Mouse (Mus musculus): ENCODE measurements at regions not wholly inside any gene's neighbourhood (a gene's known extent, or its start where the extent isn't known, plus 50 kb on each side); places are given as distances from the start of the nearest gene placed in this dataset.

DNA sequence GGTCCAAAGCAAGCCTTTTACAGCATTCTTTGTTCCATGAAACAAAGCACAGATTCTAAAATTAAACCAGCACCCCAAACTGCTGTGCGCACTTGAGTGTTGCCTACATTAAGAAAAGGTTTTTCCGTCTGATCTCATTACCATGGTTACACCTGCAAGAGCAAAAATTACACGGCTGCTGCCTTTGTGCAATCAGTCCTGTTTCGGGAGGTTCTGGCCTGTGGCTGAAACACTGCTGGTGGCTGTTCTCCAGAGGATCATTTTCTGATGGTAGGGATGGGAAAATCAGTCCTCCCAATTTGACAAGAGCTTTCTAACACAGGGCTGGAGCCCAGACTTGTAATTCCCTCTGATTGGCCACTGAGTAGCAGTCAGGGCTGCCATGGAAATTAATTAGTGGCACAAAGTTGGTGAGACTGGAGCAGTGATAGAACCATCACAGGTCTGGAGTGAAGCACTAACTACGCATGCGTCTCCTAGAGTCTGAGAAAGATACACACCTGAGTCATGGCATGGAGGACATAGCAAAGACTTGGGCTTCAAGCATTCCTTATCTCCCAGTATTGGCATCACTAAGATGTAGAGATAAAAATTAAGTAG is 114.8 kb upstream of the Fam49a start:
- 69% methylated on average over 6 of the region's 6 CpGs for WGBS (ENCODE audit: insufficient replicate concordance)
- no peak for ATAC-seq (ENCODE audit: low read depth)
- Histone ChIP-seq H3K4me1 (ENCODE audit: control insufficient read depth, low read depth, low read length) (no peaks in the 10 kb centered on the region), H3K4me3 (ENCODE audit: low read depth, low read length) (no peak overlapping the region), H3K27ac (ENCODE audit: low read length) (no peak overlapping the region), H3K4me2 (ENCODE audit: low read depth, low read length) (no peak overlapping the region), H3K9ac (ENCODE audit: low read depth, low read length) (no peak overlapping the region), H3K27me3 (ENCODE audit: control insufficient read depth, insufficient read depth, low read depth, low read length) (no peaks in the 10 kb centered on the region), H3K36me3 (ENCODE audit: control insufficient read depth, insufficient read depth) (no peaks in the 10 kb centered on the region), H3K9me3 (replicated peaks; ENCODE audit: control insufficient read depth, low read length) (no peaks in the 10 kb centered on the region)

DNA sequence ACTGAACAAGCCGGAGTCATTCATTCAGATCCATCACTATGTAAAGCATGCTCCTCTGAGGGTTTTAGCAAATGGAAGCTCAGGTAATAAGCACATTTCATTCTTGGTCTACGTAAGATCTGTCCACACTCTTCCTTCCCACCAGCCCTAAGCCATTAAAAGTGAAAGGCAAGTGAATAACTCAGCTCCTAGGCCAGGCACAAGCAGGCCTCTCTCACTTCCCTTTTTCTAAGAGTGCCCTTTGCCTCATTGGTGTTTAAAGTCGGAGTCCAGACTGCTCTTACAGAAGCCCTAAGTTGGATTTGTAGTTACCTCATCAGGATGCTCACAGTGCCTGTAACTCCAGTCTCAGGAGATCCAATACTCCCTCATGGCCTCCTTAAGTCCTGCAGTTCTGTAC is 114.1 kb upstream of the Fam49a start:
- Histone ChIP-seq H3K36me3 (ENCODE audit: control insufficient read depth, insufficient read depth) (no peaks in the 10 kb centered on the region), H3K4me3 (ENCODE audit: low read depth, low read length) (no peak overlapping the region), H3K9ac (ENCODE audit: low read depth, low read length) (no peak overlapping the region), H3K4me1 (ENCODE audit: control insufficient read depth, low read depth, low read length) (no peaks in the 10 kb centered on the region), H3K9me3 (replicated peaks; ENCODE audit: control insufficient read depth, low read length) (no peaks in the 10 kb centered on the region), H3K27me3 (ENCODE audit: control insufficient read depth, insufficient read depth, low read depth, low read length) (no peaks in the 10 kb centered on the region), H3K27ac (ENCODE audit: low read length) (no peak overlapping the region), H3K4me2 (ENCODE audit: low read depth, low read length) (no peak overlapping the region)
- no peak for ATAC-seq (ENCODE audit: low read depth)
- WGBS (ENCODE audit: insufficient replicate concordance), result 38% methylated on average over 3 of the region's 3 CpGs

DNA sequence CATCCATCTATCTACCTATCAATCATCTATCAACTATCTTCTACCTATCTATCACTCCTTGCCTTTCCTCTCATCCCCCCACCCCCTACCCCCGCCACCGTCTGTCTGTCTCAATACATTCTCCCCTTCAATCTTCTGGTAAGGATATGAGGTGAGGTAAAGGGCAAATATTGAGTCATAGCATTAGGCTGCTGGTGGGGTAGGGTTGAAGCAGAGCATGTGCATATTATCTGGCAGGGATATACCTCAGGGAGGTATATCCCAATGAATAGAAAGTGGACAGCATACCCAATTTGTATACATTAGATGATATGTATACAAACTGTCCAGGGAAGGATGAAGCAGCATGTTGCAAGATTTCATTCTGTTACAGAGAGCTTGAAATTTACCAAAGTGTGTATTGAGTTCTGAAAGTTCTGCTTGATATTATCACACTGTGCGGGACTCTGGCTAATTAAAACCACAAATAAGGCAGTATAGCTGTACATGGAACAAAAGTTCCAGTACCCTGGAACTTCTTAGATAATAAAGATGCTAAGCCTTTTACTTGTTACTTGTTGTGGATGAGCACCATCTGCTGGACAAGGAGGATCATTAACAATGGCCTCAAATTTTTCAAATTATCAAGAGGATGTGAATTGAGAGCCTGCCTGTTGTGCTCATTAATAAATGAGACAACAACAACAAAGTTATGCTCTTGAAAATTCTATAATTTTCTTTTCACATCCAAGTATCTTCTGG is 113.1 kb upstream of the Fam49a start:
- Histone ChIP-seq H3K27me3 (ENCODE audit: control insufficient read depth, insufficient read depth, low read depth, low read length) (no peaks in the 10 kb centered on the region), H3K27ac (ENCODE audit: low read length) (no peak overlapping the region), H3K9me3 (replicated peaks; ENCODE audit: control insufficient read depth, low read length) (no peaks in the 10 kb centered on the region), H3K36me3 (ENCODE audit: control insufficient read depth, insufficient read depth) (no peaks in the 10 kb centered on the region), H3K4me1 (ENCODE audit: control insufficient read depth, low read depth, low read length) (no peaks in the 10 kb centered on the region), H3K4me2 (ENCODE audit: low read depth, low read length) (no peak overlapping the region), H3K4me3 (ENCODE audit: low read depth, low read length) (no peak overlapping the region), H3K9ac (ENCODE audit: low read depth, low read length) (no peak overlapping the region)
- 48% methylated on average over 3 of the region's 3 CpGs for WGBS (ENCODE audit: insufficient replicate concordance)
- no peak for ATAC-seq (ENCODE audit: low read depth)

DNA sequence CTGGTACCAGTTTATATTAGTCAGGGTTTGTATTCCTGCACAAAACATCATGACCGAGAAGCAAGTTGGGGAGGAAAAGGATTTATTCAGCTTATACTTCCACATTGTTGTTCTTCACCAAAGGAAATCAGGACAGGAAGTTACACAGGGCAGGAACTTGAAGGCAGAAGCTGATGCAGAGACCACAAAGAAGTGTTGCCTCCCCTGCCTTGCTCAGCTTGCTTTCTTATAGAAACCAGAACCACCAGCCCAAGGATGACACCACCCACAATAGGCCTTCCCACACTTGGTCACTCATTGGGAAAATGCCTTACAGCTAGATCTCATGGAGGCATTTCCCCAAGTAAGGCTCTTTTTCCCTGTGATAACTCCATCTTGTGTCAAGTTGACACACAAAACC is 97.5 kb upstream of the Fam49a start:
- Histone ChIP-seq H3K27me3 (ENCODE audit: control insufficient read depth, insufficient read depth, low read depth, low read length) (no peaks in the 10 kb centered on the region), H3K4me1 (ENCODE audit: control insufficient read depth, low read depth, low read length) (no peaks in the 10 kb centered on the region), H3K9me3 (replicated peaks; ENCODE audit: control insufficient read depth, low read length) (no peaks in the 10 kb centered on the region), H3K9ac (ENCODE audit: low read depth, low read length) (no peak overlapping the region), H3K36me3 (ENCODE audit: control insufficient read depth, insufficient read depth) (no peaks in the 10 kb centered on the region), H3K4me2 (ENCODE audit: low read depth, low read length) (no peak overlapping the region), H3K27ac (ENCODE audit: low read length) (no peak overlapping the region), H3K4me3 (ENCODE audit: low read depth, low read length) (no peak overlapping the region)
- WGBS (ENCODE audit: insufficient replicate concordance), result 13% methylated on average over 1 of the region's 1 CpGs
- no peak for ATAC-seq (ENCODE audit: low read depth)

DNA sequence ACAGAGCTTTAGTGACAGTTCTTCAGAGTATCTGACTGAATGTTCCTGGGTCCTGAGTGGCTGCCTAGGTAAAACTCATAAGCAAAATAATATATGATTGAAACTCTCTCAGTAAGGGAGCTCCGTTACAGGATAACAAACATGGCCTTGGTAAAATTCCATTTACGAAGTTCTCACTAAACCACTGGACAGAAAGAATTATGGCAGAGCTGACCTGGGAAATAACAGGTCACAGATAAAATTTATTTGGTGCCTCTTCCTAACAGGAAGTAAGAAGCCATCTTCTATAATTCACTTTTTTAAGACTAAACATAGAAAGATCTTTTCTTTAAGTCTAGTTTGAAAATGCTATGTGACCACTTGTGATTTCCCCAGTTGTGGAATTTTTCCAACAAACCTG is 91.4 kb upstream of the Fam49a start:
- ATAC-seq (ENCODE audit: low read depth), result no peak
- Histone ChIP-seq H3K9ac (ENCODE audit: low read depth, low read length) (no peak overlapping the region), H3K27me3 (ENCODE audit: control insufficient read depth, insufficient read depth, low read depth, low read length) (no peaks in the 10 kb centered on the region), H3K4me1 (ENCODE audit: control insufficient read depth, low read depth, low read length) (no peaks in the 10 kb centered on the region), H3K9me3 (replicated peaks; ENCODE audit: control insufficient read depth, low read length) (no peaks in the 10 kb centered on the region), H3K27ac (ENCODE audit: low read length) (no peak overlapping the region), H3K4me2 (ENCODE audit: low read depth, low read length) (no peak overlapping the region), H3K36me3 (ENCODE audit: control insufficient read depth, insufficient read depth) (no peaks in the 10 kb centered on the region), H3K4me3 (ENCODE audit: low read depth, low read length) (no peak overlapping the region)
- 63% methylated on average over 2 of the region's 2 CpGs for WGBS (ENCODE audit: insufficient replicate concordance)

DNA sequence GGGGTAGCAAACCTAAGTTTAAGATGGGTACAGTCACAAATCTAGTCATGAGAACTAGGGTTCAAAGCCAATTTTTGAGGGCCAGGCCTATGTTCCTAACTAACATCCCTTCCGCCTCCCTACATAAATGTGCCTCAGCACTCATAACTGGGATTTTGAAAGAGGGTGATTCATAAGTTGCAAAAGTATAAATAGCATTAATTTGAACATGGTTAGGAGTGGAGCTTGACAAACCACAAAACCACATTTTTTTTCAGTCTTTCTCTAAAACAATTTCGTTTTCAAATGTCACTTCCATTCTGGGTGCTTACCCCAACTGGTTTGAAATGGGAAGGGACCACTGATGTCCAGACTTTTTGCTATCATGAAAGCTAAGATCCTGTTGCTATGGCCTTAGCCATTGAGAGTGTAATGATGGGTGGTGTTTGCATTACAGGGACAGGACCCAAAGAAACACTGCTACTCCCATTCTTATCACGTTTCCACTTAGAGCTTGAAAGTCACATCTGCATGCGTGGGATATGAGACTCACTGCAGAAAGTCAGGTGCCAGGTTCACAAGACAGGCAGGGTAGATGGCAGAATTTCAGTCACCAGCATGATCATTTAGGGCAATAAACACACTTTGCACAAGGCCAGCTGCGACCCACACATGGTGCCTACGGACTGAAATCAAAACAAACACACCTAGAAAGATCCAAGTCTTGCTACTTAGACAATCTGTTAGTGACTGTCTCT is 89.7 kb upstream of the Fam49a start:
- Histone ChIP-seq H3K4me1 (ENCODE audit: control insufficient read depth, low read depth, low read length) (peaks cover 4% of the 10 kb centered on the region), H3K4me2 (ENCODE audit: low read depth, low read length) (no peak overlapping the region), H3K36me3 (ENCODE audit: control insufficient read depth, insufficient read depth) (no peaks in the 10 kb centered on the region), H3K9me3 (replicated peaks; ENCODE audit: control insufficient read depth, low read length) (no peaks in the 10 kb centered on the region), H3K4me3 (ENCODE audit: low read depth, low read length) (no peak overlapping the region), H3K27me3 (ENCODE audit: control insufficient read depth, insufficient read depth, low read depth, low read length) (no peaks in the 10 kb centered on the region), H3K27ac (ENCODE audit: low read length) (no peak overlapping the region), H3K9ac (ENCODE audit: low read depth, low read length) (no peak overlapping the region)
- WGBS (ENCODE audit: insufficient replicate concordance), result 40% methylated on average over 6 of the region's 6 CpGs
- no peak for ATAC-seq (ENCODE audit: low read depth)

DNA sequence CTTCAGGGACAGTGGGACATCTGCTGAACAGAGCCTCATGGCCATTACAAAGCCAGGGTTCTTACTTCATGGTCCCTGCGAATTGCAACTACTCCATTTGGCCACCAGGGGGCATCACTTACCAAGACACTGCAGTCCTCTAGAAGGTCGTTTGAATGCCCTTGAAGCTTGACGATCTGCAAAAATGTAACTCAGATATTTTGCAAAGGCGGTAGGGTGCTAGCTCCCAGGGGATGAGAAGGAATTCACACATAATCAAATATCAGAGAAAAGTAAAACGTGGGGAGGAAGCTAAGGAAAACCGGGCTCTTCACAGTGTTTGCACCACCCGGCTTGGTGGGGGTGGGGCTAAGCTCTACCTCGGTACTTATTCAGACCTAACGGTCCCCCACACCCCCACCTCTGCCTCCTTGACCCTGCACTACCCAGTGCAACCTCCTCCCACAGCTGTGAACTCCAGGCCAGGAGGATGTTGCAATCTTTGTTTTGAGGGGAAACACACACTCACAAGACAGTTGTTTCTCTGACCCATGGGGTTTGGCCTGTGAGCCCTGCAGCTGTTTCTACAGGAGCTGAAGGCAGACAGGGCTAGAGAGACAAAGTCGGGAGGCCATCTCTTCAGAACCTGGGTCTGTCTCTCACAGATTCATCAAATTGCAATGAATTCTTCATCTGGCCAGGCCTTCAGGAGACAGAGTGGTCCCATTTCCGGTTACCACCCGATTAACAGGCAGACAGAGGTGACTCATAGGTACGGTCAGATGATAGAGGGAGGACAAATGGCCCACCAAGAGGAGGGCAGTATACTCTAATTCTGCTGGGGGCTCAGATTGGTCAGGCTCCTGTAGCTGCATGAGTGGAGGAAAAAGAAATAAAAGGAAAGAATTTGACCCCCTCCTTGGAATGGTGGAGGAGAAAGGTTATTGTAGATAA is 85.3 kb upstream of the Fam49a start:
- peaks cover 4% of the 10 kb centered on the region for H3K4me1 ChIP-seq (ENCODE audit: control insufficient read depth, low read depth, low read length)
- ATAC-seq (ENCODE audit: low read depth), result peak; percentile 64
- 7% methylated on average over 13 of the region's 13 CpGs for WGBS (ENCODE audit: insufficient replicate concordance)
- no peak overlapping the region for H3K27ac ChIP-seq (ENCODE audit: low read length)
- no peaks in the 10 kb centered on the region for H3K27me3 ChIP-seq (ENCODE audit: control insufficient read depth, insufficient read depth, low read depth, low read length)
- no peak overlapping the region for H3K9ac ChIP-seq (ENCODE audit: low read depth, low read length)
- H3K9me3 ChIP-seq (replicated peaks; ENCODE audit: control insufficient read depth, low read length), result no peaks in the 10 kb centered on the region
- H3K36me3 ChIP-seq (ENCODE audit: control insufficient read depth, insufficient read depth), result no peaks in the 10 kb centered on the region
- peak overlapping the region; percentile 42 for H3K4me3 ChIP-seq (ENCODE audit: low read depth, low read length)
- peak overlapping the region; percentile 48 for H3K4me2 ChIP-seq (ENCODE audit: low read depth, low read length)

DNA sequence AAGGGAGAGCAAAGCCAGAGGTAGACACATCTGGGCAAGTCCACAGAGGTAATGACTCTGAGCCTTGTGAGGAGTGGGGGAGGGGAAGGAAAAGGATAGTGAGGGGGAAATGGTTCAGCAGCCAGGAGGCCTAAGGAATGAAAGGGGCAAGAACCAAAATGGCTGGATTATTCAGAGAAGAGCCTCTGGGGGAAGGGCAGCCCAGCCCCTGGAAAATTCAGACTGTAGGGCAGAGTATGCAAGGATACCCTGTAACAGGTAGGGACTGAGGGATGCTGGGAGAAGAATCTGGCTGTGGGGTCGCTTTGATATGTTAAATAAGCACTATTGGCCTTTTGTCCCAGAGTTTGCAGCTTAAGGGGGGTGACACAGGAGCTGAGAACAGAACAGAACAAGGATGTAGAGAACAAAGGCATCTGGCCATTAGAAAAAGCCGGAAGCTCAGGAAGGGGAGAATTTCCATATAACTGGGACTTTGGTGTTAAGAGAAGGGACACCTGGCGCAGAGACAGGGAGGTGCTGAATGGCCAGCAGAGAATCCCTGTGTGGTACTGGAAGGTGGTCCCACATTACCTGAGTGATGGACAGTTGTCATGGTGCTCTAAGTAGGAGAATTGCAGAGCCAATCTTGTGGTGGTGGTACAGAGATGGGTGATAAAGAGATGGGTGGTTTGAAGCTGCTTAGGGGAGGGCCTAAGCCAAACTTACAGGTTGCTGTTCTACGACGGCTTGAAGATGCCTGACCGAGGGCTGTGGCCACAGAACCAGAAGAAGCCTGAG is 84.5 kb upstream of the Fam49a start:
- ATAC-seq (ENCODE audit: low read depth), result no peak
- Histone ChIP-seq H3K9ac (ENCODE audit: low read depth, low read length) (no peak overlapping the region), H3K9me3 (replicated peaks; ENCODE audit: control insufficient read depth, low read length) (no peaks in the 10 kb centered on the region), H3K4me2 (ENCODE audit: low read depth, low read length) (no peak overlapping the region), H3K27me3 (ENCODE audit: control insufficient read depth, insufficient read depth, low read depth, low read length) (no peaks in the 10 kb centered on the region), H3K4me3 (ENCODE audit: low read depth, low read length) (no peak overlapping the region), H3K4me1 (ENCODE audit: control insufficient read depth, low read depth, low read length) (peaks cover 4% of the 10 kb centered on the region), H3K36me3 (ENCODE audit: control insufficient read depth, insufficient read depth) (no peaks in the 10 kb centered on the region), H3K27ac (ENCODE audit: low read length) (no peak overlapping the region)
- 70% methylated on average over 6 of the region's 6 CpGs for WGBS (ENCODE audit: insufficient replicate concordance)
